Mouse (Mus musculus) CH12.LX (cell line): ENCODE measurements around the gene Yif1b.

ENCODE experiments used
- CHD2 ChIP-seq: IDR thresholded peaks from 2 replicates; pipeline ENCODE4 v1.6.1; 2011; ENCODE audit warnings: low read length, improper control_type of control experiment
- CTCF ChIP-seq, 2 experiments: IDR thresholded peaks in 1 of 2; conservative IDR thresholded peaks in 1 of 2; 2 replicates each; pipeline ENCODE4 v1.5.1; 2011 to 2012; ENCODE audit warnings: low read depth in 2 of 2, low read length in 2 of 2, improper control_type of control experiment in 1 of 2, inconsistent platforms in 1 of 2, mild to moderate bottlenecking in 1 of 2, moderate library complexity in 1 of 2
- E2F4 ChIP-seq: IDR thresholded peaks from 2 replicates; pipeline ENCODE4 v1.6.1; 2011; ENCODE audit warnings: low read depth, low read length, improper control_type of control experiment; ENCODE audit not compliant: insufficient replicate concordance
- ELF1 ChIP-seq: IDR thresholded peaks from 2 replicates; pipeline ENCODE4 v1.6.1; 2014; ENCODE audit warnings: low read depth, mild to moderate bottlenecking, inconsistent platforms, low read length, improper control_type of control experiment
- ETS1 ChIP-seq: conservative IDR thresholded peaks from 2 replicates; pipeline ENCODE4 v1.6.1; 2012; ENCODE audit warnings: low read depth, mild to moderate bottlenecking, inconsistent platforms, low read length, improper control_type of control experiment, moderate library complexity
- MAFK ChIP-seq: IDR thresholded peaks from 2 replicates; pipeline ENCODE4 v1.6.1; 2011; ENCODE audit warnings: low read length, improper control_type of control experiment; ENCODE audit not compliant: insufficient replicate concordance
- MXI1 ChIP-seq: IDR thresholded peaks from 2 replicates; pipeline ENCODE4 v1.6.1; 2011; ENCODE audit warnings: mild to moderate bottlenecking, low read depth, low read length, improper control_type of control experiment
- POLR2A ChIP-seq: IDR thresholded peaks from 2 replicates; pipeline ENCODE4 v1.6.1; 2011; ENCODE audit warnings: low read depth, mild to moderate bottlenecking, improper control_type of control experiment, low read length
- RCOR1 ChIP-seq: conservative IDR thresholded peaks from 2 replicates; pipeline ENCODE4 v1.6.1; 2012; ENCODE audit warnings: low read depth, mild to moderate bottlenecking, inconsistent platforms, low read length, improper control_type of control experiment
- TCF12 ChIP-seq: IDR thresholded peaks from 2 replicates; pipeline ENCODE4 v1.6.1; 2014; ENCODE audit warnings: low read depth, mild to moderate bottlenecking, inconsistent platforms, low read length, improper control_type of control experiment
- USF2 ChIP-seq: conservative IDR thresholded peaks from 2 replicates; pipeline ENCODE4 v1.6.1; 2011; ENCODE audit warnings: low read depth, low read length, improper control_type of control experiment
- ZC3H11A ChIP-seq: IDR thresholded peaks from 2 replicates; pipeline ENCODE4 v1.6.1; 2012; ENCODE audit warnings: low read depth, mild to moderate bottlenecking, inconsistent platforms, low read length, improper control_type of control experiment
- ZNF384 ChIP-seq: IDR thresholded peaks from 2 replicates; pipeline ENCODE4 v1.6.1; 2012; ENCODE audit warnings: low read depth, low read length, improper control_type of control experiment, inconsistent platforms

DNA sequence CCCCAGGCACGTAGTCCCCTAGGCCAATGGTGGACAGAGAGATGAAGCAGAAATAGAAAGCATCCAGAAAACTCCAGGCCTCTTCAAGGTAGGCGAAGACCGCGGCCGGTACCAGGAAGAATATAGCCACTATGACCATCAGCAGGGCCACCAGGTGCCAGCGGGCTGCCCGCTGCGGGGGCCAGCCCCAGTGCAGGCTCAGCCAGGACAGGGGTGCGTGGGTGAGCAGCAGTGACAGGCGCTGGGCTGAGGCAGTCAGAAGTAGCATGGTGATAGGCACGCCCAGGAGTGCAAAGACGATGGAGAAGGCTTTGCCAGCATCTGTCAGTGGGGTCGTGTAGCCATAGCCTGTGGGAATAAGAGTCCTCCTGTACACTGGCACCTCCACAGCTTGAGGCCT, 12.6 kb upstream of the Yif1b start:
- TF ChIP-seq ELF1 = no peak
- TF ChIP-seq CTCF (conservative IDR thresholded peaks at IDR 0.05 in 1 of 2, IDR thresholded peaks at IDR 0.05 in 1 of 2; ENCODE audit: low read depth in 2 of 2, low read length in 2 of 2) = no peak
- no peak for TF ChIP-seq ZC3H11A
- no peak for TF ChIP-seq POLR2A
- TF ChIP-seq E2F4 = no peak
- no peak for TF ChIP-seq USF2
- TF ChIP-seq MXI1 = no peak
- no peak for TF ChIP-seq RCOR1
- no peak for TF ChIP-seq MAFK
- no peak for TF ChIP-seq ETS1
- no peak for TF ChIP-seq CHD2
- no peak for TF ChIP-seq TCF12
- no peak for TF ChIP-seq ZNF384
